Mouse (Mus musculus): ENCODE data around the gene Tiam1. TPM values are rescaled to one million over a fixed set of nuclear protein-coding genes. Genes with fewer than 3 reads are reported as not detected.

The Tiam1 gene
- polyA plus RNA-seq, 1 experiment from 2014 or later: 18.4 TPM

GRCm38 (mm10) chr16:89864710-89865109, 278.9 kb downstream of the Tiam1 start:
- 64% methylated on average over 3 of the region's 3 CpGs for WGBS

GRCm38 (mm10) chr16:89863264-89863663, 280.3 kb downstream of the Tiam1 start:
- Histone ChIP-seq H3K27me3 (ENCODE audit: poor library complexity, severe bottlenecking) (no peaks in the 10 kb centered on the region), H3K4me3 (no peak overlapping the region), H3K9me3 (peaks cover 13% of the 10 kb centered on the region; the same call in 1 of the 2 replicates), H3K36me3 (replicated peaks) (peaks cover 63% of the 10 kb centered on the region), H3K4me1 (peaks cover 36% of the 10 kb centered on the region), H3K27ac (peak overlapping the region; percentile 58)
- DNase-seq (ENCODE audit: extremely low spot score, low spot score): peak; percentile 31
- WGBS: 15% methylated on average over 5 of the region's 5 CpGs

More at GRCm38 (mm10) chr16:89864710-89865109, 278.9 kb downstream of the Tiam1 start:
- DNase-seq (ENCODE audit: extremely low spot score, low spot score): no peak
- Histone ChIP-seq H3K9me3 (peaks cover 13% of the 10 kb centered on the region; the same call in 1 of the 2 replicates), H3K4me3 (no peak overlapping the region), H3K27me3 (ENCODE audit: poor library complexity, severe bottlenecking) (no peaks in the 10 kb centered on the region), H3K4me1 (peaks cover 32% of the 10 kb centered on the region), H3K36me3 (replicated peaks) (peaks cover 53% of the 10 kb centered on the region), H3K27ac (no peak overlapping the region)

- WGBS: 70% methylated on average over 5 of the region's 5 CpGs
- Histone ChIP-seq H3K27me3 (ENCODE audit: poor library complexity, severe bottlenecking) (no peaks in the 10 kb centered on the region), H3K36me3 (replicated peaks) (peaks cover 55% of the 10 kb centered on the region), H3K4me3 (no peak overlapping the region), H3K9me3 (peaks cover 3% of the 10 kb centered on the region; the same call in 1 of the 2 replicates), H3K4me1 (peaks cover 36% of the 10 kb centered on the region), H3K27ac (0 out of 2 replicates have a peak overlapping the region, but pooled peaks have one; percentile 6)
- no peak for DNase-seq (ENCODE audit: extremely low spot score, low spot score)
These were observed 282.0 kb downstream of the Tiam1 start for GRCm38 (mm10) chr16:89861531-89861930.

GRCm38 (mm10) chr16:89860708-89861107, 282.9 kb downstream of the Tiam1 start:
- H3K27me3 ChIP-seq (ENCODE audit: poor library complexity, severe bottlenecking): no peaks in the 10 kb centered on the region
- no peaks in the 10 kb centered on the region for H3K9me3 ChIP-seq
- H3K4me1 ChIP-seq: peaks cover 36% of the 10 kb centered on the region
- no peak overlapping the region for H3K4me3 ChIP-seq
- DNase-seq (ENCODE audit: extremely low spot score, low spot score): no peak
- no peak overlapping the region for H3K27ac ChIP-seq
- 91% methylated on average over 6 of the region's 6 CpGs for WGBS
- H3K36me3 ChIP-seq (replicated peaks): peaks cover 53% of the 10 kb centered on the region

GRCm38 (mm10) chr16:89857666-89858065, 285.9 kb downstream of the Tiam1 start:
- 86% methylated on average over 3 of the region's 3 CpGs for WGBS
- Histone ChIP-seq H3K27ac (no peak overlapping the region), H3K27me3 (ENCODE audit: poor library complexity, severe bottlenecking) (no peaks in the 10 kb centered on the region), H3K4me3 (no peak overlapping the region), H3K36me3 (replicated peaks) (peaks cover 54% of the 10 kb centered on the region), H3K9me3 (no peaks in the 10 kb centered on the region), H3K4me1 (peaks cover 17% of the 10 kb centered on the region)
- no peak for DNase-seq (ENCODE audit: extremely low spot score, low spot score)

GRCm38 (mm10) chr16:89854731-89855130, 288.8 kb downstream of the Tiam1 start:
- DNase-seq (ENCODE audit: extremely low spot score, low spot score): no peak
- no peaks in the 10 kb centered on the region for H3K9me3 ChIP-seq
- no peaks in the 10 kb centered on the region for H3K27me3 ChIP-seq (ENCODE audit: poor library complexity, severe bottlenecking)
- H3K27ac ChIP-seq: no peak overlapping the region
- peaks cover 41% of the 10 kb centered on the region for H3K36me3 ChIP-seq (replicated peaks)
- WGBS: 90% methylated on average over 8 of the region's 8 CpGs
- H3K4me3 ChIP-seq: no peak overlapping the region
- H3K4me1 ChIP-seq: peaks cover 4% of the 10 kb centered on the region; the same call in 1 of the 2 replicates

GRCm38 (mm10) chr16:89851333-89851732, 292.2 kb downstream of the Tiam1 start:
- Histone ChIP-seq H3K27me3 (ENCODE audit: poor library complexity, severe bottlenecking) (no peaks in the 10 kb centered on the region), H3K9me3 (no peaks in the 10 kb centered on the region; the same call in 1 of the 2 replicates), H3K4me3 (no peak overlapping the region), H3K4me1 (no peaks in the 10 kb centered on the region), H3K27ac (no peak overlapping the region), H3K36me3 (replicated peaks) (peaks cover 37% of the 10 kb centered on the region)
- WGBS: 86% methylated on average over 9 of the region's 9 CpGs
- no peak for DNase-seq (ENCODE audit: extremely low spot score, low spot score)

- DNase-seq (ENCODE audit: extremely low spot score, low spot score): no peak
These were observed 294.6 kb downstream of the Tiam1 start for GRCm38 (mm10) chr16:89848651-89849597.

GRCm38 (mm10) chr16:89848179-89848578, 295.4 kb downstream of the Tiam1 start:
- H3K4me1 ChIP-seq: no peaks in the 10 kb centered on the region; the same call in 1 of the 2 replicates
- H3K27ac ChIP-seq: no peak overlapping the region
- DNase-seq (ENCODE audit: extremely low spot score, low spot score): no peak
- 93% methylated on average over 3 of the region's 3 CpGs for WGBS
- H3K4me3 ChIP-seq: no peak overlapping the region
- peaks cover 25% of the 10 kb centered on the region for H3K36me3 ChIP-seq (replicated peaks)
- H3K27me3 ChIP-seq (ENCODE audit: poor library complexity, severe bottlenecking): no peaks in the 10 kb centered on the region
- no peaks in the 10 kb centered on the region; the same call in 1 of the 2 replicates for H3K9me3 ChIP-seq

More at GRCm38 (mm10) chr16:89848651-89849597, 294.6 kb downstream of the Tiam1 start:
- Histone ChIP-seq H3K9me3 (no peaks in the 10 kb centered on the region; the same call in 1 of the 2 replicates), H3K4me3 (no peak overlapping the region), H3K27me3 (ENCODE audit: poor library complexity, severe bottlenecking) (no peaks in the 10 kb centered on the region), H3K27ac (no peak overlapping the region), H3K36me3 (replicated peaks) (peaks cover 25% of the 10 kb centered on the region), H3K4me1 (no peaks in the 10 kb centered on the region; the same call in 1 of the 2 replicates)
- WGBS: 96% methylated on average over 19 of the region's 19 CpGs

GRCm38 (mm10) chr16:89845461-89845860, 298.1 kb downstream of the Tiam1 start:
- Histone ChIP-seq H3K4me3 (no peak overlapping the region), H3K27ac (no peak overlapping the region), H3K9me3 (no peaks in the 10 kb centered on the region; the same call in 1 of the 2 replicates), H3K36me3 (replicated peaks) (peaks cover 28% of the 10 kb centered on the region), H3K4me1 (no peaks in the 10 kb centered on the region; the same call in 1 of the 2 replicates), H3K27me3 (ENCODE audit: poor library complexity, severe bottlenecking) (no peaks in the 10 kb centered on the region)
- WGBS: 71% methylated on average over 8 of the region's 8 CpGs
- DNase-seq (ENCODE audit: extremely low spot score, low spot score): no peak

GRCm38 (mm10) chr16:89844580-89844979, 299.0 kb downstream of the Tiam1 start:
- no peaks in the 10 kb centered on the region for H3K27me3 ChIP-seq (ENCODE audit: poor library complexity, severe bottlenecking)
- WGBS: 50% methylated on average over 5 of the region's 5 CpGs
- H3K4me3 ChIP-seq: no peak overlapping the region
- DNase-seq (ENCODE audit: extremely low spot score, low spot score): no peak
- H3K9me3 ChIP-seq: no peaks in the 10 kb centered on the region; the same call in 1 of the 2 replicates
- no peaks in the 10 kb centered on the region; the same call in 1 of the 2 replicates for H3K4me1 ChIP-seq
- H3K36me3 ChIP-seq (replicated peaks): peaks cover 23% of the 10 kb centered on the region
- H3K27ac ChIP-seq: no peak overlapping the region

- WGBS: 83% methylated on average over 6 of the region's 6 CpGs
- Histone ChIP-seq H3K36me3 (replicated peaks) (peaks cover 5% of the 10 kb centered on the region; the same call in 1 of the 2 replicates), H3K9me3 (no peaks in the 10 kb centered on the region), H3K27ac (no peak overlapping the region), H3K27me3 (ENCODE audit: poor library complexity, severe bottlenecking) (no peaks in the 10 kb centered on the region), H3K4me1 (no peaks in the 10 kb centered on the region; the same call in 1 of the 2 replicates), H3K4me3 (no peak overlapping the region)
- DNase-seq (ENCODE audit: extremely low spot score, low spot score): no peak
These were observed 301.7 kb downstream of the Tiam1 start for GRCm38 (mm10) chr16:89841894-89842293.

- Histone ChIP-seq H3K27me3 (ENCODE audit: poor library complexity, severe bottlenecking) (no peaks in the 10 kb centered on the region), H3K36me3 (replicated peaks) (peaks cover 9% of the 10 kb centered on the region), H3K9me3 (no peaks in the 10 kb centered on the region), H3K4me1 (no peaks in the 10 kb centered on the region; the same call in 1 of the 2 replicates), H3K27ac (no peak overlapping the region), H3K4me3 (no peak overlapping the region)
- DNase-seq (ENCODE audit: extremely low spot score, low spot score): no peak
- WGBS: 95% methylated on average over 6 of the region's 6 CpGs
These were observed 303.2 kb downstream of the Tiam1 start for GRCm38 (mm10) chr16:89840361-89840760.

Data from forebrain, embryonic 10.5 days (tissue).